Mouse (Mus musculus): ENCODE measurements around the gene Mapk13.
"Not testable (repeated sequence)": the region's sequence is repeated elsewhere in the genome, so short reads cannot be mapped to it uniquely, and the experiment has no call there.

Mapk13 gene

GRCm38 (mm10) chr17:28769121-28769874, at the start of gene Mapk13:
TSS of gene Mapk13 (plus strand) at chr17:28769297.
- in situ Hi-C loops (cut with MboI, MseI): no loop called here

GRCm38 (mm10) chr17:28725783-28726182, 43.3 kb upstream of the Mapk13 start, which contains the start of gene AC170998.1:
TSS of gene AC170998.1 (plus strand) at chr17:28726083.
- in situ Hi-C loops (cut with MboI, MseI): no loop called here

GRCm38 (mm10) chr17:28727511-28727910, 41.6 kb upstream of the Mapk13 start:
- in situ Hi-C loops (cut with MboI, MseI): not testable (repeated sequence)

GRCm38 (mm10) chr17:28735317-28736105, 33.6 kb upstream of the Mapk13 start:
- in situ Hi-C loops (cut with MboI, MseI): no loop called here

GRCm38 (mm10) chr17:28736486-28736885, 32.6 kb upstream of the Mapk13 start:
- in situ Hi-C loops (cut with MboI, MseI): no loop called here

- in situ Hi-C loops (cut with MboI, MseI): no loop called here
Measured at GRCm38 (mm10) chr17:28737973-28738372, 31.1 kb upstream of the Mapk13 start.

- in situ Hi-C loops (cut with MboI, MseI): no loop called here
Measured at GRCm38 (mm10) chr17:28739244-28739643, 29.9 kb upstream of the Mapk13 start.

GRCm38 (mm10) chr17:28743145-28743866, 25.8 kb upstream of the Mapk13 start:
- in situ Hi-C loops (cut with MboI, MseI): no loop called here

- in situ Hi-C loops (cut with MboI, MseI): no loop called here
Measured at GRCm38 (mm10) chr17:28743916-28744315, 25.2 kb upstream of the Mapk13 start.

GRCm38 (mm10) chr17:28745773-28746172, 23.3 kb upstream of the Mapk13 start:
- in situ Hi-C loops (cut with MboI, MseI): no loop called here

GRCm38 (mm10) chr17:28748001-28748400, 21.1 kb upstream of the Mapk13 start:
- in situ Hi-C loops (cut with MboI, MseI): no loop called here

- in situ Hi-C loops (cut with MboI, MseI): loop anchor here (5.0 kb wide), 1 partner anchor 42 kb away; no protein-coding TSS in a partner anchor
Measured at GRCm38 (mm10) chr17:28750580-28750979, 18.5 kb upstream of the Mapk13 start.

- in situ Hi-C loops (cut with MboI, MseI): no loop called here
Measured at GRCm38 (mm10) chr17:28756447-28756846, 12.7 kb upstream of the Mapk13 start.

GRCm38 (mm10) chr17:28757470-28757869, 11.6 kb upstream of the Mapk13 start:
- in situ Hi-C loops (cut with MboI, MseI): no loop called here

- in situ Hi-C loops (cut with MboI, MseI): no loop called here
Measured at GRCm38 (mm10) chr17:28760736-28761312, 8.3 kb upstream of the Mapk13 start.

GRCm38 (mm10) chr17:28761871-28762270, 7.2 kb upstream of the Mapk13 start:
- in situ Hi-C loops (cut with MboI, MseI): no loop called here

GRCm38 (mm10) chr17:28766203-28766602, 2.9 kb upstream of the Mapk13 start:
- in situ Hi-C loops (cut with MboI, MseI): no loop called here

GRCm38 (mm10) chr17:28766781-28767515, 2.1 kb upstream of the Mapk13 start:
- in situ Hi-C loops (cut with MboI, MseI): no loop called here

GRCm38 (mm10) chr17:28769875-28770421, 851 bp downstream of the Mapk13 start:
- in situ Hi-C loops (cut with MboI, MseI): no loop called here

GRCm38 (mm10) chr17:28771289-28771688, 2.2 kb downstream of the Mapk13 start:
- in situ Hi-C loops (cut with MboI, MseI): no loop called here

GRCm38 (mm10) chr17:28774303-28774702, 5.2 kb downstream of the Mapk13 start:
- in situ Hi-C loops (cut with MboI, MseI): not testable (repeated sequence)

Measured in regulatory T cell (primary cell).